Mouse (Mus musculus): ENCODE measurements around the gene Dnttip2.

Dnttip2 gene

DNA sequence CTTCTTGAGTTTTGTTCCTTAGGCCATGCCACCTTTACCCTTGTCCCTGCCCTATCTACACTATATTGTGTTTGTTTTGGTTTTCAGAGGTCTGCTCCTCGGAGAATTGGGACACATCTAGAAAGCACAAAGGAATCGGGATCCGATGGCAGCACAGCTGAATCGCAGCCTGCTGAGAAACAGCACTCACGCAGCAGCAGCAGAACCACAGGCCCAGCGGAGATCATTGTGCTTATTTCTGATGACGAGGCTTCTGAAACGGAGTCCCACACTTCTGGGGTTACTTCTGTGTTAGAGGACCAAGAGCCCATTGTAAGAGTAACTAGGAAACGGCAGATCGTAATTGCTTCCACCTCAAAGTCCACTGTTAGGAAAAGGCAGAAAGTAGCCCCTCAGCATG, 923 bp downstream of the Dnttip2 start:
- in situ Hi-C loops (cut with MboI; ENCODE audit: unreplicated experiment in 2 of 2) = loop anchor here (10.0 to 25.0 kb wide), 6 partner anchors 388 to 1237 kb away; partner anchors contain the start of genes 1810037I17Rik (in 2 of the 2) and Gm10959 (in 1 of the 2)

DNA sequence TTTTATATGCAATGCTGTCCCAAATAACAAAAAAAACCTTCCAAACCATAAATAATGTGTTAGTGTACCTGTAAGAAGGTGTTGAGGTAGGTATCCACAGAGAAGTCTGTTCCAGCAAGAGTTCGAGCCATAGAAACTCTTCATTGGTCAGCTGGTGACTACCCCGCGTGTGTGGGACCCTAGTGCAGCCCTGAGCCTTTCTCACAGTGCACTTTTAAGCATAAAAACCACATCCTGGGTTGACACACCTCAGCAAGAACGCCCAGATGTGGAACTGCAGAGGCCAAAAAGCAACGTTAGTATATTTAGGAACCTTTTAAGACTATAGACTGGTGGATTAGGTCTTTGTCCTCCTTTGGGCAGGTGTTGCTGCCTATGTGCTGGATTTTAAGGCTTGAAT, 13.0 kb downstream of the Dnttip2 start:
- in situ Hi-C loops (cut with MboI; ENCODE audit: unreplicated experiment in 2 of 2) = loop anchor here (5.0 to 25.0 kb wide), 5 partner anchors 40 to 1225 kb away; partner anchors contain the start of genes 1810037I17Rik (in 1 of the 2), Gclm (in 1 of the 2) and Gm10959 (in 1 of the 2)

DNA sequence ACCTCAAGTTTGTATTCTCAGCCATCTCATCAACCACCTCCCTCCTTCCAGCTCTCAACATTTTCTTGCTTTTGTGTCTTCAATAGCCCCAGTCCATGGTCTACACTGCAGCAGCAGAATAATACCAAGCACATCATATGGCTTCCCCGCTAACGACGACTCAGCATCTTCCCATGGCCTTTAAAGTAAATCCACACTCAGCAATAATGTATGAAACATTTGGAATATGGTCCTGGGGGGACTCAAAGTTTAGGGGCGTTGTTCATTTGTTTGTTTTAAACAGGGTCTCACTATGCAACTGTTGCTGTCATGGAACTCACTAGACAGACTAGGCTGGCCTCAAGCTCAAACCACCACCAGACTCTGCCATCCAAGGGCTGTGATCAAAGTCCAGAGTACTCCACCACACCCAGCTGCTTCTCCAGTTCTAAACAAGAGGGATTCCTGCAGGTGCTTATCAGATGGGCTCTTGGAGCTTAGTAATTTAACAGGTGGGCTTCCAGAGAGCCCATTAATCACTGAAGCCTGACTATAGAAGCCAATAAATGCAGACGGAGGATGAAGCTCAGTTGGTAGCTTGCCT, 14.5 kb downstream of the Dnttip2 start:
- in situ Hi-C loops (cut with MboI; ENCODE audit: unreplicated experiment in 2 of 2) = loop anchor here (5.0 to 25.0 kb wide), 5 partner anchors 41 to 1224 kb away; partner anchors contain the start of genes 1810037I17Rik (in 1 of the 2), Gclm (in 1 of the 2) and Gm10959 (in 1 of the 2)

DNA sequence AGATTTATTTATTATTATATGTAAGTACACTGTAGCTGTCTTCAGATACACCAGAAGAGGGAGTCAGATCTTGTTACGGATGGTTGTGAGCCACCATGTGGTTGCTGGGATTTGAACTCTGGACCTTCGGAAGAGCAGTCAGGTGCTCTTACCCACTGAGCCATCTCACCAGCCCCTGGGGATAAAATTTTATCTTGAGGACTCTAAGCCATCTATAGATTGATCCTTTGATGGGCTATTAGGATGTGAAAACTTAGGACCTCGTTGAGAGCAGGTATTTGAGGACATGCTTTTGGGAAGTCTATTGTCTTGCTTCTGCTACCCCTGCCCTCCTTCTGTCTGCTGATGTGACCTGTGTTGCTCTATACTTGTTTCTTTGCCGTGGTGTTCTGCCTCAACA, 15.2 kb downstream of the Dnttip2 start:
- in situ Hi-C loops (cut with MboI; ENCODE audit: unreplicated experiment in 2 of 2) = loop anchor here (5.0 to 25.0 kb wide), 5 partner anchors 42 to 1223 kb away; partner anchors contain the start of genes 1810037I17Rik (in 1 of the 2), Gclm (in 1 of the 2) and Gm10959 (in 1 of the 2)

- in situ Hi-C loops (cut with MboI; ENCODE audit: unreplicated experiment in 2 of 2) = loop anchor here (25.0 kb wide), 4 partner anchors 403 to 1222 kb away; partner anchors contain the start of genes 1810037I17Rik (in 1 of the 2) and Gm10959 (in 1 of the 2)
Observed at GRCm38 (mm10) chr3:122290696-122291095, 16.5 kb downstream of the Dnttip2 start.

DNA sequence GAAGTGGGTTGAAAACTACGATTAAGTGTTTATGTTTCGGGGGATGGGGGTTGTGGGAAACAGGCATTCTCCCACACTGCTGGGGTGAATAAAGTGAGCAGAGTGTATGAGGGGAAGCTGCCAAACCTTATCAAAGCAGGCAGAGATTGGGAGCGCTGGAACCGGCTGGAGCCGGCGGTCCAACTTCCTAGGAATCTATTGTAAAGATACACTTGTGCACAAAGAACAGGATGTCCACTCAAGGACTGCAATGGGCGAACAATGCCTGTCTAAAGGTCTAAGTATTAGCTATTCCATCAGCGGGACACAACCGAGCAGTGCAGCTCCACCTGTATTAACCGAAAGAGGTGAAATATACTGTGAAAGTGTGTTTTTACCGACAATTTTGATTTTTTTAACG, 17.6 kb downstream of the Dnttip2 start:
- in situ Hi-C loops (cut with MboI; ENCODE audit: unreplicated experiment in 2 of 2) = loop anchor here (25.0 kb wide), 4 partner anchors 405 to 1220 kb away; partner anchors contain the start of genes 1810037I17Rik (in 1 of the 2) and Gm10959 (in 1 of the 2)

GRCm38 (mm10) chr3:122292300-122293222, 18.4 kb downstream of the Dnttip2 start:
- in situ Hi-C loops (cut with MboI; ENCODE audit: unreplicated experiment in 2 of 2) = loop anchor here (25.0 kb wide), 4 partner anchors 405 to 1220 kb away; partner anchors contain the start of genes 1810037I17Rik (in 1 of the 2) and Gm10959 (in 1 of the 2)

DNA sequence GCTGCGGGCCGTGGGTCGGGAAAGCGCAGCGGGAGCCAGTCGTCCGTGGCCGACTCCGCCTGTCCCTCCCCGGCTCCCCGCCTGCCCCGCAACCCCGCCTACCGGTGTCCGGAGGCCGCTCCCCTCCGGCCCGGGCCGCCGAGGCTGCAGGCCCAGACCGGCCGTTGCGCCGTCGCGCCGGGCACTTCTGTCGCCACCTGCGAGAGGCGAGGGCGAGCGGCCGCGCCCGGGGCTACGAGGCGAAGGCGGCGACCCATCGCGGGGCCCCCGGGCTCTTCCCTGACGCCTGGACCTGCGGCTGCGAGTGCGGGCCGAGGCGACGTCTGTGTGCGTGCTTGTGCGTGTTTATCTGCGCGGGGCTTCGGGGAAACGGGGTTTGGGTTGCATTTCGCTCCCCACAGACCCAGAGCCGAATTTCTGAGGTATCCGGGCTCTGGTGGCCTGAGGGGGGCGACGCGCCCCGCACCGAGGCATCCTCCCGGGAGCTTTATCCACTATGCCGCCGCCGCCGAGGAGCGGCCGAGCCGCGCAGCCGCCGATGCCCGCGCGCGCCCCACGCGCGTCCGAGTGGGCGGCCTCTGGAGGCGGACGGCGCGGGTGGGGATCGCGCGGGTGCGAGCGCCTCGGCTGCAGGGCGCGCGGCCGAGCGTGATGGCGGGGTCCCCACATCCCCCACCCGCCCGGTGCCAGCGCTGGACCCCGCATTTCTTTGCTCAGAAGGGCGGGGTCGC, 19.2 kb downstream of the Dnttip2 start:
- in situ Hi-C loops (cut with MboI; ENCODE audit: unreplicated experiment in 2 of 2) = loop anchor here (25.0 kb wide), 4 partner anchors 406 to 1219 kb away; partner anchors contain the start of genes 1810037I17Rik (in 1 of the 2) and Gm10959 (in 1 of the 2)

DNA sequence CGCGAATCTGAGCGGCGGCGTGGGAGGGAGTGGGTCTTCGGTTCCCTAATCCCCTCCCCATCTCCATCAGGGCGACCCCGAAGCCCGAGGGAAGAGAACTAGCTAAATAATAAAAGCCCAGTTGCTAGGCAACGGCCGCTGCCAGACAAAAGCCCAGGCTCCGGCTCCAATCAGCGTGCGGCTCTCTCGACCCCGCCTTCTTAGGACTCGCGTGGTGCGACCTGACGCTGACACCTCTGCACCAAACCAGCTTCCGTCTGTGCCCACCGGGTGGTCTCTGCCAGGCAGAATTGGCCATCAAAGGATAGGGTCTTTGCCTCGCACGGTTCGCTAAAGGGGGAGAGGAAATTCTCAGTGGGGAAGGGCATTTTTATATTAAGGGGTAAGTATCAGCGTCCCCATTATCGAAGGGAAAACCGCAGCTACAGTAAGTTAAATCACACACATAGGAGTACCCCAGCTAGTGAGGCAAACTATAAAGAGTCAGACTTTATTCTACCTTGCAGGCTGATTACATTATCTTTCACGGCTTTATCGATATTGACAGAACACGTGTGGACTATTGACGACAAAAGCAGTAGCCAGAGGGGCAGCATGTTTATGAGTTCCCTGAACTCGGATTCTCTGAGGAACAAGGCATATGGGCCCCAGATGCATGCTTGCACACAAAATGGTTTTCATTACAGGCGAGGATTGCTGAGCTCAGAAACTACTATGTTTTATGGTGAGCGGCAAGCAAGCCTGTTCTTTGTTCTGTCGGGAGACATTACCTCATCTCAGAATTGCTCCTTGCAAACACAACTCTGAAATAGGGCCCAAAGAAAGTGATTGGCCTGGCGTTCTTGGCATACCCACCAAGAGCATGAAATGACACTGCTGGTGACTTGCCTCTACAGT, 20.0 kb downstream of the Dnttip2 start, which contains the start of gene Bcar3:
TSS of gene Bcar3 (plus strand) at position 183 of the 897 bp plus-strand sequence.
- in situ Hi-C loops (cut with MboI; ENCODE audit: unreplicated experiment in 2 of 2) = loop anchor here (25.0 kb wide), 4 partner anchors 407 to 1218 kb away; partner anchors contain the start of genes 1810037I17Rik (in 1 of the 2) and Gm10959 (in 1 of the 2)

- in situ Hi-C loops (cut with MboI; ENCODE audit: unreplicated experiment in 2 of 2) = loop anchor here (5.0 to 25.0 kb wide), 5 partner anchors 342 to 1217 kb away; partner anchors contain the start of genes 1810037I17Rik (in 1 of the 2) and Gm10959 (in 1 of the 2)
Observed at GRCm38 (mm10) chr3:122295511-122295910, 21.3 kb downstream of the Dnttip2 start.

- in situ Hi-C loops (cut with MboI; ENCODE audit: unreplicated experiment in 2 of 2) = loop anchor here (5.0 to 25.0 kb wide), 5 partner anchors 340 to 1215 kb away; partner anchors contain the start of genes 1810037I17Rik (in 1 of the 2) and Gm10959 (in 1 of the 2)
Observed at GRCm38 (mm10) chr3:122296979-122297378, 22.8 kb downstream of the Dnttip2 start.

- in situ Hi-C loops (cut with MboI; ENCODE audit: unreplicated experiment in 2 of 2) = loop anchor here in 1 of 2 experiments (10.0 kb wide), 1 partner anchor 484 kb away; no protein-coding TSS in a partner anchor
Observed at GRCm38 (mm10) chr3:122300983-122301919, 27.1 kb downstream of the Dnttip2 start.

DNA sequence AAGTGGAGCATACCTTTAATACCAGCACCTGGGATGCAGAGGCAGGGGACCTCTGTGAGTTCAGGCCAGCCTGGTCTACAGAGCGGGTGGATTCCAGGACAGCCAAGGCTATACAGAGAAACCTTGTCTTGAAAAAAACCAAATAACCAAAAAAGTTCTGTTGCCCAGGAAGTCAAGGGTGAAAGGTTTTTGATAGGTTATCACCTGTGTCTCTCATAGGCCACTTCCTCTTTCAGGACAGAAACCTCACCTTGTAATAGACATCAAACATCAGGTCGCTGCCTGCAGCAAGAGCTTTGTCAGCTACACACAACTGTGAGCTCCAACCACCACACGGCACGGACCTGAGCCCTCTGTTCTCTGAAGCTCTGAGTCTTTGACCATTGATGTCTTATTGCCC, 30.4 kb downstream of the Dnttip2 start:
- in situ Hi-C loops (cut with MboI; ENCODE audit: unreplicated experiment in 2 of 2) = loop anchor here in 1 of 2 experiments (10.0 kb wide), 1 partner anchor 480 kb away; no protein-coding TSS in a partner anchor

GRCm38 (mm10) chr3:122307894-122308671, 33.9 kb downstream of the Dnttip2 start:
- in situ Hi-C loops (cut with MboI; ENCODE audit: unreplicated experiment in 2 of 2) = loop anchor here in 1 of 2 experiments (10.0 kb wide), 1 partner anchor 477 kb away; no protein-coding TSS in a partner anchor

GRCm38 (mm10) chr3:122308981-122309380, 34.8 kb downstream of the Dnttip2 start:
- in situ Hi-C loops (cut with MboI; ENCODE audit: unreplicated experiment in 2 of 2) = loop anchor here in 1 of 2 experiments (10.0 kb wide), 1 partner anchor 476 kb away; no protein-coding TSS in a partner anchor

DNA sequence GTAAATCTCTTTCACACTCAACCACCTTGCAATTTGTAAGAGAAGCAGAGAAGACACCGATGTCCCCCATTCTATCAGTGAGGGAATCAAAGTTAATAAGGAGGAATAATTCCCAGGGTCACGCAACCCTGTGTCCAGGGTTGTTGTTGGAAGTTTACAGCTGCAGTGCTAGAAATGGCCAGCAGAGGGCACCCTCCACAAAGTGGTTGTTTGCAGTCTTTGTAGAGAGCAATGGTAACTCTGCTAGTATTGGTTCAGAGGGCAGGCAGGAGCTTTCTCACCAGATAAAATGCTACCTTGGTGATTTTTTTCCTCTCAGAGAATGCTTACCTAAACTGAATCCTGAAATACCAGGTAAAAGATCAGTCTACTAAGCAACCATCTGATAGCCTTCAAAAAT, 37.9 kb downstream of the Dnttip2 start:
- in situ Hi-C loops (cut with MboI; ENCODE audit: unreplicated experiment in 2 of 2) = loop anchor here (5.0 kb wide), 3 partner anchors 150 to 325 kb away; no protein-coding TSS in a partner anchor
